ENCODE assay signal across 8 mouse cellular contexts in genomic region chr13:92483852-92484463, GRCm38 (mm10). TPM values are rescaled to one million over a fixed set of nuclear protein-coding genes. Genes with fewer than 3 reads are reported as not detected.
DNase-seq lines count a peak whose midpoint lies in the region; ATAC-seq and TF ChIP-seq lines count a peak whose summit lies in the region.

Fam151b (minus strand) TSS chr13:92484015.

- CTCF ChIA-PET in Patski (lab: Charles Lee): interaction anchor here (1.3 kb wide), 1 partner anchor 10 kb away, joined by 4 read pairs; no protein-coding TSS in a partner anchor

- H3K27ac ChIP-seq in hindbrain, embryonic 10.5 days: peak within 1 kb of the TSS; percentile 82
- H3K27ac ChIP-seq in lung, embryonic 15.5 days: peak within 1 kb of the TSS; percentile 11; the same call in 1 of the 2 replicates
- peak within 1 kb of the TSS; percentile 4; the same call in 1 of the 2 replicates for H3K27ac ChIP-seq in olfactory bulb, adult 2 months (ENCODE audit: insufficient read depth, low read depth, low read length)

- 6% methylated on average over 19 of the region's 19 CpGs for WGBS in hindbrain, embryonic 10.5 days
- 4% methylated on average over 19 of the region's 19 CpGs for WGBS in lung, embryonic 15.5 days
- 6% methylated on average over 19 of the region's 19 CpGs for WGBS in olfactory bulb, adult 2 months

- 0 out of 2 replicates have a peak, but pooled peaks have one; percentile 51 for TF ChIP-seq POLR2A in olfactory bulb, adult 2 months (IDR thresholded peaks at IDR 0.05; ENCODE audit: insufficient read depth, low read depth, low read length)

- POLR2A ChIA-PET in Patski (lab: Charles Lee): no interaction called here

- peak; percentile 100 for ATAC-seq in Patski
- peak; percentile 99 for ATAC-seq in lung, embryonic 15.5 days (ENCODE audit: borderline replicate concordance, extremely low read depth, low FRiP score, low TSS enrichment)

- H3K4me3 ChIP-seq in hindbrain, embryonic 10.5 days: peak within 1 kb of the TSS; percentile 54
- peak within 1 kb of the TSS; percentile 53 for H3K4me3 ChIP-seq in lung, embryonic 15.5 days
- H3K4me3 ChIP-seq in olfactory bulb, adult 2 months (ENCODE audit: insufficient read depth, low read depth, low read length): peak within 1 kb of the TSS; percentile 56

- DNase-seq in Patski (ENCODE audit: low read depth, low spot score): peak; percentile 76
- peak; percentile 94 to 97 for DNase-seq in cerebellum, postnatal 10 days
- peak; percentile 91 to 94 for DNase-seq in frontal cortex, adult 2 months (ENCODE audit: extremely low spot score in 1 of 2, low spot score in 1 of 2)
- peak; percentile 94 for DNase-seq in hindbrain, embryonic 10.5 days (ENCODE audit: low spot score)
- DNase-seq in layer of hippocampus, adult 9-10 months (ENCODE audit: low spot score): peak; percentile 76
- peak; percentile 95 to 98 for DNase-seq in thymus, adult 18-20 months

- H3K9me3 ChIP-seq in hindbrain, embryonic 10.5 days: no peaks in the 10 kb centered on the region
- H3K9me3 ChIP-seq in lung, embryonic 15.5 days: no peaks in the 10 kb centered on the region

- H3K9ac ChIP-seq in lung, embryonic 15.5 days: peak within 1 kb of the TSS; percentile 29; the same call in 1 of the 2 replicates

- peaks cover 5% of the 10 kb centered on the region; the same call in 1 of the 2 replicates for H3K4me1 ChIP-seq in hindbrain, embryonic 10.5 days (replicated peaks)
- H3K4me1 ChIP-seq in lung, embryonic 15.5 days: peaks cover 5% of the 10 kb centered on the region; the same call in 1 of the 2 replicates
- H3K4me1 ChIP-seq in olfactory bulb, adult 2 months (ENCODE audit: control insufficient read depth, insufficient read depth, low read length): no peaks in the 10 kb centered on the region

- in situ Hi-C loops in Patski (cut with MboI; ENCODE audit: low pct_unique_long_range_greater_than_20kb): loop anchor here (5.0 kb wide), 2 partner anchors 122 to 572 kb away; no protein-coding TSS in a partner anchor

- peak within 1 kb of the TSS; percentile 78 for H3K4me2 ChIP-seq in lung, embryonic 15.5 days

- no peak for TF ChIP-seq CTCF in Patski (IDR thresholded peaks at IDR 0.05)
- no peak for TF ChIP-seq CTCF in olfactory bulb, adult 2 months (IDR thresholded peaks at IDR 0.05; ENCODE audit: insufficient read depth, low read depth, low read length)

- 0 out of 2 replicates have a peak, but pooled peaks cover 4% of the 10 kb centered on the region for H3K36me3 ChIP-seq in hindbrain, embryonic 10.5 days
- H3K36me3 ChIP-seq in lung, embryonic 15.5 days: peaks cover 5% of the 10 kb centered on the region

- no peaks in the 10 kb centered on the region for H3K27me3 ChIP-seq in Patski
- no peaks in the 10 kb centered on the region for H3K27me3 ChIP-seq in hindbrain, embryonic 10.5 days (ENCODE audit: insufficient read depth, poor library complexity, severe bottlenecking)
- no peaks in the 10 kb centered on the region for H3K27me3 ChIP-seq in lung, embryonic 15.5 days

RNA-seq across cellular contexts. Expression of gene Fam151b, which starts in this region (rescaled TPM):
- 5.5 TPM for polyA plus RNA-seq in Patski (2021)
- 9.7 and 12.1 TPM in 2 replicates for polyA plus RNA-seq in frontal cortex, adult 2 months (2012; rRNA removed)
- 0.13 TPM in 1 of 2 replicates, not detected in the other for polyA plus RNA-seq in hindbrain, embryonic 10.5 days (2016; fragmentation: Nextera tagmentation; extraction: Ambion mirVana)
- 0.16 TPM in 1 of 2 replicates, not detected in the other for polyA plus RNA-seq in lung, embryonic 15.5 days (2015; fragmentation: Nextera tagmentation; extraction: Ambion mirVana)
- polyA plus RNA-seq in olfactory bulb, adult 2 months (2012; ENCODE audit: insufficient read depth, insufficient read length, low replicate concordance, missing spikeins): not detected in 2 replicates

Comparison
In these comparisons a context has a peak if more than half of its experiments do, and no peak if none do; other contexts are left out.
1. Peak in every context shown above with its lines: DNase-seq, ATAC-seq, H3K4me3 ChIP-seq and H3K27ac ChIP-seq.
2. Peak in DNase-seq, H3K4me3 ChIP-seq and H3K27ac ChIP-seq in hindbrain, embryonic 10.5 days; RNA of the gene not detected or under 1 TPM.
3. Peak in ATAC-seq, H3K4me3 ChIP-seq, H3K27ac ChIP-seq, H3K9ac ChIP-seq and H3K4me2 ChIP-seq in lung, embryonic 15.5 days; RNA of the gene not detected or under 1 TPM.
4. H3K27ac ChIP-seq: peak in every context shown above with its lines; median percentile 82 in hindbrain, embryonic 10.5 days; 11 in lung, embryonic 15.5 days; 4 in olfactory bulb, adult 2 months.